Mouse (Mus musculus) intestine, postnatal 0 days (tissue): ENCODE measurements around the gene Gm48551. TPM values are rescaled to one million over a fixed set of nuclear protein-coding genes. Genes with fewer than 3 reads are reported as not detected.
A peak's percentile ranks its signal among the peaks of the same experiment; 100 is the strongest.

Experiments used
- ATAC-seq: fragments of 200-750 bp; cut with Nextera tagmentation; 2 replicates; pipeline ENCODE4 v1.8.0; 2017; ENCODE audit warnings: mild to moderate bottlenecking, moderate TSS enrichment, moderate library complexity
- H3K27ac ChIP-seq: fragments of 300-500 bp; sonication (generic); 2 replicates; pipeline ENCODE4 v1.5.1; 2014; ENCODE audit warnings: mild to moderate bottlenecking, low read depth, low read length, moderate library complexity
- H3K27me3 ChIP-seq: fragments of 300-500 bp; sonication (generic); replicated peaks from 2 replicates; pipeline ENCODE4 v1.6.1; 2014; ENCODE audit warnings: low read length, mixed read lengths; ENCODE audit not compliant: control insufficient read depth, insufficient read depth
- H3K36me3 ChIP-seq: fragments of 300-500 bp; sonication (generic); 2 replicates; pipeline ENCODE4 v1.6.1; 2014; ENCODE audit warnings: mild to moderate bottlenecking, moderate library complexity; ENCODE audit not compliant: control insufficient read depth, insufficient read depth
- H3K4me1 ChIP-seq: fragments of 300-500 bp; sonication (generic); replicated peaks from 2 replicates; pipeline ENCODE4 v1.6.1; 2014; ENCODE audit warnings: antibody characterized with exemption, low read length, mixed read lengths; ENCODE audit not compliant: control insufficient read depth, insufficient read depth
- H3K4me2 ChIP-seq: fragments of 300-500 bp; sonication (generic); replicated peaks from 2 replicates; pipeline ENCODE4 v1.6.1; 2014; ENCODE audit warnings: low read depth, mild to moderate bottlenecking, moderate library complexity
- H3K4me3 ChIP-seq: fragments of 300-500 bp; sonication (generic); 2 replicates; pipeline ENCODE4 v1.5.1; 2014; ENCODE audit warnings: low read depth, low read length
- H3K9ac ChIP-seq: fragments of 300-500 bp; sonication (generic); 2 replicates; pipeline ENCODE4 v1.6.1; 2014; ENCODE audit warnings: mild to moderate bottlenecking, low read depth, low read length
- H3K9me3 ChIP-seq: fragments of 300-500 bp; sonication (generic); 2 replicates; pipeline ENCODE4 v1.6.1; 2016; ENCODE audit warnings: mixed run types; ENCODE audit not compliant: control insufficient read depth
- CTCF ChIP-seq: sonication (generic); IDR thresholded peaks from 2 replicates; pipeline ENCODE4 v1.5.1; 2016; ENCODE audit warnings: low read depth, mild to moderate bottlenecking, control low read depth, antibody characterized with exemption, moderate library complexity
- WGBS: fragments of 180-500 bp; shearing (Covaris S2); extraction: QIAGEN DNeasy Blood & Tissue Kit; methylation state at CpG from one replicate; pipeline ENCODE4 v1.1.7; 2014; 5-methylcytosine and 5-hydroxymethylcytosine counted together
- polyA plus RNA-seq: library from polyadenylated mRNA; unstranded; fragments of >200 nt; fragmentation: Nextera tagmentation; extraction: Ambion mirVana; gene quantifications from 2 replicates; pipeline ENCODE4 v1.2.1, GENCODE M21; 2015

Gene Gm48551
- polyA plus RNA-seq, 1 experiment from 2014 or later: 0.76 TPM

GRCm38 (mm10) chr10:81425236-81425850, 41.1 kb downstream of the Gm48551 start:
- Histone ChIP-seq H3K4me2 (peak overlapping the region; percentile 72), H3K9me3 (no peaks in the 10 kb centered on the region), H3K27ac (peak overlapping the region; percentile 28; the same call in 1 of the 2 replicates), H3K27me3 (peaks cover 19% of the 10 kb centered on the region), H3K36me3 (peaks cover 2% of the 10 kb centered on the region; the same call in 1 of the 2 replicates), H3K9ac (no peak overlapping the region), H3K4me3 (0 out of 2 replicates have a peak overlapping the region, but pooled peaks have one; percentile 11), H3K4me1 (no peaks in the 10 kb centered on the region)
- TF ChIP-seq CTCF: no peak
- WGBS: 39% methylated on average over 10 of the region's 10 CpGs
- ATAC-seq: no peak

- Histone ChIP-seq H3K9ac (peak overlapping the region; percentile 44), H3K4me2 (peak overlapping the region; percentile 72), H3K9me3 (no peaks in the 10 kb centered on the region), H3K4me3 (peak overlapping the region; percentile 50), H3K36me3 (no peaks in the 10 kb centered on the region), H3K27ac (no peak overlapping the region), H3K27me3 (peaks cover 20% of the 10 kb centered on the region), H3K4me1 (0 out of 2 replicates have a peak, but pooled peaks cover 4% of the 10 kb centered on the region)
- WGBS: 3% methylated on average over 22 of the region's 33 CpGs
- no peak for ATAC-seq
- no peak for TF ChIP-seq CTCF
These were observed 41.9 kb downstream of the Gm48551 start for GRCm38 (mm10) chr10:81426081-81426671.

- peak overlapping the region; percentile 72 for H3K4me2 ChIP-seq
- no peak overlapping the region for H3K27ac ChIP-seq
- no peaks in the 10 kb centered on the region for H3K36me3 ChIP-seq
- peak overlapping the region; percentile 44 for H3K9ac ChIP-seq
- peaks cover 23% of the 10 kb centered on the region for H3K27me3 ChIP-seq
- no peak for TF ChIP-seq CTCF
- ATAC-seq: no peak
- no peaks in the 10 kb centered on the region for H3K9me3 ChIP-seq
- peak overlapping the region; percentile 50 for H3K4me3 ChIP-seq
- H3K4me1 ChIP-seq: 0 out of 2 replicates have a peak, but pooled peaks cover 4% of the 10 kb centered on the region
- under 1% methylated on average over 33 of the region's 38 CpGs for WGBS
These were observed 42.6 kb downstream of the Gm48551 start for GRCm38 (mm10) chr10:81426897-81427296.

GRCm38 (mm10) chr10:81427327-81427726, 43.1 kb downstream of the Gm48551 start:
- Histone ChIP-seq H3K9me3 (no peaks in the 10 kb centered on the region), H3K9ac (0 out of 2 replicates have a peak overlapping the region, but pooled peaks have one; percentile 44), H3K36me3 (no peaks in the 10 kb centered on the region), H3K4me2 (peak overlapping the region; percentile 72), H3K27ac (no peak overlapping the region), H3K27me3 (peaks cover 23% of the 10 kb centered on the region), H3K4me1 (0 out of 2 replicates have a peak, but pooled peaks cover 4% of the 10 kb centered on the region), H3K4me3 (peak overlapping the region; percentile 50)
- no peak for ATAC-seq
- no peak for TF ChIP-seq CTCF
- 42% methylated on average over 3 of the region's 3 CpGs for WGBS

GRCm38 (mm10) chr10:81427804-81428506, 43.7 kb downstream of the Gm48551 start:
- no peak for TF ChIP-seq CTCF
- Histone ChIP-seq H3K36me3 (no peaks in the 10 kb centered on the region), H3K4me3 (no peak overlapping the region), H3K4me2 (no peak overlapping the region), H3K27me3 (peaks cover 23% of the 10 kb centered on the region), H3K27ac (no peak overlapping the region), H3K4me1 (0 out of 2 replicates have a peak, but pooled peaks cover 4% of the 10 kb centered on the region), H3K9ac (no peak overlapping the region), H3K9me3 (no peaks in the 10 kb centered on the region)
- 91% methylated on average over 8 of the region's 8 CpGs for WGBS
- no peak for ATAC-seq

GRCm38 (mm10) chr10:81428507-81428870, 44.2 kb downstream of the Gm48551 start:
- Histone ChIP-seq H3K9me3 (no peaks in the 10 kb centered on the region), H3K27ac (no peak overlapping the region), H3K4me1 (0 out of 2 replicates have a peak, but pooled peaks cover 4% of the 10 kb centered on the region), H3K9ac (no peak overlapping the region), H3K4me2 (no peak overlapping the region), H3K4me3 (no peak overlapping the region), H3K27me3 (peaks cover 23% of the 10 kb centered on the region), H3K36me3 (no peaks in the 10 kb centered on the region)
- no peak for TF ChIP-seq CTCF
- 92% methylated on average over 7 of the region's 7 CpGs for WGBS
- no peak for ATAC-seq
